Mouse (Mus musculus): ENCODE results near the gene Gkn2. TPM values are rescaled to one million over a fixed set of nuclear protein-coding genes. Genes with fewer than 3 reads are reported as not detected.

The Gkn2 gene
- polyA plus RNA-seq, 1 experiment, result not detected

DNA sequence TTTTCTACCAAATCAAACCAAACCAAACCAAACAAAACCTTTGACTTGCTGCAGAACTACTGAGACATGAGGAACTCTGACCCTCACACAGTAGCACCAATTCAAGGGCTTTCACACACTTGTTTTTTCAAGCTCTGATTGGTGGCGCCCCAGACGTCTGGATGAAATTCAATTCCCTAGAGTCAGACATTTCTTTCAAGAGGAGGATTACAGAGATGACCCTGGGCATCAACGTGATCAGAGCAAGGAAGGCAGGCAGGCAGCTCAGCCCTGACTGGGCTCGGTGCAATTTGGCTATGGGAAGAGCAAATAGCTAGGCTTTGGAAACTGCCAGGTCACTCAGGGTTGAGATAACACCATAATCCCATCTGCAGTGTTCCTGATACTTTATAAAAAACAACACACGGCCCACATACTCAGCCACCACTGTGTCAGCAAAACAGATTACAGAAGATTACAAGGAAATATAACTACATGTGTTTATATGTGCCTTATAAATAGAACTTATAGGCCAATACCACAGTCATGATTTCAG, 16.4 kb downstream of the Gkn2 start:
- TF ChIP-seq MYOD1 (IDR thresholded peaks at IDR 0.05; ENCODE audit: control insufficient read depth, insufficient read length, low read depth) (no peak), MAX (IDR thresholded peaks at IDR 0.05) (no peak), CTCF (IDR thresholded peaks at IDR 0.05; ENCODE audit: control insufficient read depth, insufficient read depth, insufficient read length) (no peak), CEBPB (IDR thresholded peaks at IDR 0.05; ENCODE audit: low read depth) (no peak), MYOG (IDR thresholded peaks at IDR 0.05; ENCODE audit: control insufficient read depth, extremely low read depth, insufficient read length) (no peak), FOSL1 (IDR thresholded peaks at IDR 0.05; ENCODE audit: insufficient read depth, low read length, poor library complexity, severe bottlenecking) (no peak), USF1 (IDR thresholded peaks at IDR 0.05; ENCODE audit: low read depth) (no peak)

DNA sequence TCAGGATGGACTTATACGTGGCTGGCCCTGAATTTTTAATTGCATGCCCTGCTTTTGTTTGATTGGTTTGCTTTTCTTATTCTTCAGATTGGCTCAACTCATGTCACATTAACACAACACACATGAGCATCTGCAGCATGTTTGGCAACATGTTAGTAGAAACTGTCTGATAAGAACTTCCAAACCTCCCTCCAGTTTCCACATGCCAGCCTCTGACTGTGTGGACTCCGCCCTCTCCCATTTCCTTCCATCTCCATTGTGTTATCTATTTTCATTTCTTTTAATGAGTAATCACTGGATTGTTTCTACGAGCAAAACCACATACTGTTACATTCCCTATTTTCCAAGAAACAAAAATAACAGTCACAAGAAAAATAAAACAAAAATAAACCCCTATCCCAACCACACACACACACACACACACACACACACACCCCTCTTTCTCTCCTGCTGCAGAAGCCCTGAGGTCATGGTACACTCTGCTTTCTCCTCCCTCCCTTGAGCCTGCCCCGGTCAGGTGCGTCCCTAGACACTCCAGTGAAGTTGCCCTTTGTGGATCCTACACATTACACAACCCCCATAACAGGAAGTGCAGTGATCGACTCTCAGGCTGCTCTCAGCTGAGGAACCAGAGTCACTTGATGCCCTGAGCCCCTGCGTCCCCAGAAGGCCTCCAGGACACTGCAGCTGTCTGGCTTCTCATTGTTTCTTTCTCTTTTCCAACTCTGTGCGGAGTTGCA, 20.5 kb downstream of the Gkn2 start:
- Histone ChIP-seq H3K27me3 (ENCODE audit: control insufficient read depth, insufficient read depth, insufficient read length) (peaks cover 8% of the 10 kb centered on the region), H3K4me3 (ENCODE audit: insufficient read depth, poor library complexity, severe bottlenecking) (no peak overlapping the region), H3ac (ENCODE audit: control insufficient read depth, insufficient read length, low read depth) (no peak overlapping the region), H3K79me3 (ENCODE audit: low read depth) (no peaks in the 10 kb centered on the region), H3K79me2 (ENCODE audit: control insufficient read depth, insufficient read depth) (no peaks in the 10 kb centered on the region), H3K36me3 (ENCODE audit: control insufficient read depth, insufficient read depth) (no peaks in the 10 kb centered on the region)
- TF ChIP-seq FOSL1 (IDR thresholded peaks at IDR 0.05; ENCODE audit: insufficient read depth, low read length, poor library complexity, severe bottlenecking), result no peak
- no peak for TF ChIP-seq MAX (IDR thresholded peaks at IDR 0.05)
- TF ChIP-seq MYOD1 (IDR thresholded peaks at IDR 0.05; ENCODE audit: control insufficient read depth, insufficient read length, low read depth), result no peak
- TF ChIP-seq CTCF (IDR thresholded peaks at IDR 0.05; ENCODE audit: control insufficient read depth, insufficient read depth, insufficient read length), result no peak
- TF ChIP-seq MYOG (IDR thresholded peaks at IDR 0.05; ENCODE audit: control insufficient read depth, extremely low read depth, insufficient read length), result no peak
- TF ChIP-seq USF1 (IDR thresholded peaks at IDR 0.05; ENCODE audit: low read depth), result no peak
- no peak for TF ChIP-seq CEBPB (IDR thresholded peaks at IDR 0.05; ENCODE audit: low read depth)

More for the DNA sequence above, 16.4 kb downstream of the Gkn2 start:
- H3ac ChIP-seq (ENCODE audit: control insufficient read depth, insufficient read length, low read depth), result no peak overlapping the region
- H3K79me2 ChIP-seq (ENCODE audit: control insufficient read depth, insufficient read depth), result no peaks in the 10 kb centered on the region
- H3K79me3 ChIP-seq (ENCODE audit: low read depth), result no peaks in the 10 kb centered on the region
- H3K4me3 ChIP-seq (ENCODE audit: insufficient read depth, poor library complexity, severe bottlenecking), result no peak overlapping the region
- no peaks in the 10 kb centered on the region for H3K36me3 ChIP-seq (ENCODE audit: control insufficient read depth, insufficient read depth)
- H3K27me3 ChIP-seq (ENCODE audit: control insufficient read depth, insufficient read depth, insufficient read length), result no peaks in the 10 kb centered on the region

DNA sequence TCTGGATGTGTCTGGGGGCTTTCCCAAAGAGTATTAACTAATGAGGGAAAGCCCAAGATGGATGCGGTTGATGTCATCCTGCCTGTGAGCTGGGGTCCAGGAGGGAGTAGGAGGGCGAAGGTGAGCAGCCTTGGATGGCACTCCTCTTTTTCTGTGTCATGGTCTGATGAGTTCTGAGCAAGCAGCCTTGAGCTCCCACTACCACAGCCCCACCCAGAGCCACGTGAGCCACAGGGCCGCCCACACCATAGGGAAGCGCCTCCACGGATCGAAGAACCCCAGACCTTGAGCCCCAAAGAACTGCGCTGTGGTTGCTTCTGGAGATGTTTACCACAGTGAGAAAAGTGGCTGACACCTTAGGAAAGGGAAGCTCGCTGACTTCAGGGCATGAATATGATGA, 21.6 kb downstream of the Gkn2 start:
- Histone ChIP-seq H3K27me3 (ENCODE audit: control insufficient read depth, insufficient read depth, insufficient read length) (peaks cover 8% of the 10 kb centered on the region), H3K4me3 (ENCODE audit: insufficient read depth, poor library complexity, severe bottlenecking) (no peak overlapping the region), H3K79me2 (ENCODE audit: control insufficient read depth, insufficient read depth) (no peaks in the 10 kb centered on the region), H3ac (ENCODE audit: control insufficient read depth, insufficient read length, low read depth) (no peak overlapping the region), H3K79me3 (ENCODE audit: low read depth) (no peaks in the 10 kb centered on the region), H3K36me3 (ENCODE audit: control insufficient read depth, insufficient read depth) (no peaks in the 10 kb centered on the region)
- TF ChIP-seq CEBPB (IDR thresholded peaks at IDR 0.05; ENCODE audit: low read depth), result no peak
- no peak for TF ChIP-seq MAX (IDR thresholded peaks at IDR 0.05)
- TF ChIP-seq CTCF (IDR thresholded peaks at IDR 0.05; ENCODE audit: control insufficient read depth, insufficient read depth, insufficient read length), result no peak
- no peak for TF ChIP-seq USF1 (IDR thresholded peaks at IDR 0.05; ENCODE audit: low read depth)
- no peak for TF ChIP-seq MYOD1 (IDR thresholded peaks at IDR 0.05; ENCODE audit: control insufficient read depth, insufficient read length, low read depth)
- no peak for TF ChIP-seq FOSL1 (IDR thresholded peaks at IDR 0.05; ENCODE audit: insufficient read depth, low read length, poor library complexity, severe bottlenecking)
- no peak for TF ChIP-seq MYOG (IDR thresholded peaks at IDR 0.05; ENCODE audit: control insufficient read depth, extremely low read depth, insufficient read length)

DNA sequence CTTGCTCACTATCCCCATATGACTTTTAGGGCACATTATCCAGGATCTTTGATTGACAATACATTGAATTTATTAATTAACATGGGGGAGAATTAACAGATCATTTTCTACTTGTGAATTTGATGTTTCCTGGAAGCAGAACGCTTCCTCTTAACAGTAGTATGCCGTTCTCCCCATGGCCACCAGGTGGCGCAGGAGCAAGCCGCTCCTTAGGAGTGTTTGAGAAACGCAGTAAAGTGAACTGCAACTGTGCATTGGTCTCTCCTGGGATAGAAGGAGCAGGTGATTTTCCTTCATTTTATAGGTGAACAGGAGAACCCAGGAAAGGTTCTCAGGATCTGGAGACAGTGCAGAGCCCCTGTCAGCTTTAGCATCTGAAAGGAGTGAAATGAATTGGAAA, 26.0 kb downstream of the Gkn2 start:
- Histone ChIP-seq H3K79me3 (ENCODE audit: low read depth) (no peaks in the 10 kb centered on the region), H3K27me3 (ENCODE audit: control insufficient read depth, insufficient read depth, insufficient read length) (peaks cover 8% of the 10 kb centered on the region), H3K79me2 (ENCODE audit: control insufficient read depth, insufficient read depth) (no peaks in the 10 kb centered on the region), H3K4me3 (ENCODE audit: insufficient read depth, poor library complexity, severe bottlenecking) (no peak overlapping the region), H3K36me3 (ENCODE audit: control insufficient read depth, insufficient read depth) (no peaks in the 10 kb centered on the region), H3ac (ENCODE audit: control insufficient read depth, insufficient read length, low read depth) (no peak overlapping the region)
- TF ChIP-seq CTCF (IDR thresholded peaks at IDR 0.05; ENCODE audit: control insufficient read depth, insufficient read depth, insufficient read length) (peak; percentile 68), FOSL1 (IDR thresholded peaks at IDR 0.05; ENCODE audit: insufficient read depth, low read length, poor library complexity, severe bottlenecking) (no peak)

DNA sequence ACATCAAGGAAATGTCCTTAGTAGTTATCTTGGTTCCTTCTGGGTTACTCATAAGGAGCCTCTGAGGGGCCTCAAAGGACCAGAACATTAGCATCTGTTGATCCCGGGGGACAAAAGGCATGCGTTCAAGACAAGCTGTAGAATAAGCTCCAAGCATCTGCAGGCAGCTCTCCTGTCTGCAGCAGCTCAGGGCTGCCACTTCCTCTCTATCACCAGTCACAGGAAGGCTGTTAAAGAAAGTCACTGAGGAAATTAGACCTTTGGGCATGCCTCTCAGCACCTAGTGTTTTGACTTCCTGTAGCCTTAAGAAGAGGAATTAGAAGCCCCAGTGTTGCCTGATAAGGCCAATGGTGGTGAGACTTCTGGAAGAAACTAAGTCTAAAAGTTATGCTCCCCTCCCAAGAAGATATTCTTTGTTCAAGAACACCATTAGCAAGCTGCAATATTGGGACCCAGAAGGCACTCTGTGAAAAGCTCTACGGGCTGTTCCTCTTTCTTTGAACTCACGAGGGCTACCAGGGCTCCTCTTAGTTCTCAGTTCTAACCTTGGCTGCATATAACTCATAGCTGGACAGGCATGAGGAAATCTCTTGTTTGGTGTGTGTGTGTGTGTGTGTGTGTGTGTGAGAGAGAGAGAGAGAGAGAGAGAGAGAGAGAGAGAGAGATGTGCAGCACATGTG, 26.9 kb downstream of the Gkn2 start:
- no peak overlapping the region for H3ac ChIP-seq (ENCODE audit: control insufficient read depth, insufficient read length, low read depth)
- no peaks in the 10 kb centered on the region for H3K79me2 ChIP-seq (ENCODE audit: control insufficient read depth, insufficient read depth)
- peaks cover 8% of the 10 kb centered on the region for H3K27me3 ChIP-seq (ENCODE audit: control insufficient read depth, insufficient read depth, insufficient read length)
- H3K4me3 ChIP-seq (ENCODE audit: insufficient read depth, poor library complexity, severe bottlenecking), result no peak overlapping the region
- no peak for TF ChIP-seq CTCF (IDR thresholded peaks at IDR 0.05; ENCODE audit: control insufficient read depth, insufficient read depth, insufficient read length)
- no peak for TF ChIP-seq MYOG (IDR thresholded peaks at IDR 0.05; ENCODE audit: control insufficient read depth, extremely low read depth, insufficient read length)
- no peak for TF ChIP-seq MAX (IDR thresholded peaks at IDR 0.05)
- TF ChIP-seq MYOD1 (IDR thresholded peaks at IDR 0.05; ENCODE audit: control insufficient read depth, insufficient read length, low read depth), result no peak
- TF ChIP-seq FOSL1 (IDR thresholded peaks at IDR 0.05; ENCODE audit: insufficient read depth, low read length, poor library complexity, severe bottlenecking), result no peak
- no peak for TF ChIP-seq CEBPB (IDR thresholded peaks at IDR 0.05; ENCODE audit: low read depth)
- TF ChIP-seq USF1 (IDR thresholded peaks at IDR 0.05; ENCODE audit: low read depth), result no peak
- no peaks in the 10 kb centered on the region for H3K36me3 ChIP-seq (ENCODE audit: control insufficient read depth, insufficient read depth)
- H3K79me3 ChIP-seq (ENCODE audit: low read depth), result no peaks in the 10 kb centered on the region
